Mouse (Mus musculus): Measurements from ENCODE around the gene Cfdp1. TPM values are rescaled to one million over a fixed set of nuclear protein-coding genes. Genes with fewer than 3 reads are reported as not detected.
"Not testable (repeated sequence)": the region's sequence is repeated elsewhere in the genome, so short reads cannot be mapped to it uniquely, and the experiment has no call there.

Cfdp1 gene
- total RNA-seq, 1 experiment from 2014 or later, result 252 TPM

DNA sequence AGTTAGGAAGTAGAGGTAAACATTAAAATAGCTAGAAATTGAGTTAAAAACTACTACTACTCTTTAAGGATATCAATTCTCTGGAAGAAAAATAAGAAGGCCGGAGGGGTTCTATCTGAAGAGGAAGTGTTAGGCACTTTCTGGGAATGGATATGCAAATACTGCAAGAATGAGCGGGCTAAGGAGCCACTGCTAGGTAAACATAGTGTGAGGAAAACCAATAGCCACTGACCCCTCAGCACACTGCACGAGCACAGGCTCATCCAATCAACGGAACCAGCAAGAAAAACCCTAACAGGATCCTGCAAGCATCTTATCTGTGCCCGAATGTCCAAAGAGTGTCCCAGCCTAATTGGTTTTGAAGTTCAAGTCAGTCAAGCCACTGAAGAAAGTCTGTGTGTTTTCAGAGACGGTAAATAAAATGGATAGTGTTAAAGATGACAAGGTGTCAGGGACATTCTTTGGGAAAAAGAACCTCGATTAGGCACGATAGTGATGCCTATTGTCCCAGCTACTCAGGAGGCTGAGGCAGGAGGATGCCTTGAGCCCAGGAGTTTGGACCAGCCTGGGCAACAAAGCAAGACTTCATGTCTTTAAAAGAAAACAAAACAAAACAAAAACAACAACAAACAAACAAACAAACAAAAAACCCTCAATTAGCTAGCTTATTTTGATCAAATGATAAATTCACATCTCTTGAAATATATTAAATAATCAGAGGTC is 11.2 kb upstream of the Cfdp1 start:
- no peak for ATAC-seq (replicated peaks; ENCODE audit: low read depth, poor library complexity, severe bottlenecking)

DNA sequence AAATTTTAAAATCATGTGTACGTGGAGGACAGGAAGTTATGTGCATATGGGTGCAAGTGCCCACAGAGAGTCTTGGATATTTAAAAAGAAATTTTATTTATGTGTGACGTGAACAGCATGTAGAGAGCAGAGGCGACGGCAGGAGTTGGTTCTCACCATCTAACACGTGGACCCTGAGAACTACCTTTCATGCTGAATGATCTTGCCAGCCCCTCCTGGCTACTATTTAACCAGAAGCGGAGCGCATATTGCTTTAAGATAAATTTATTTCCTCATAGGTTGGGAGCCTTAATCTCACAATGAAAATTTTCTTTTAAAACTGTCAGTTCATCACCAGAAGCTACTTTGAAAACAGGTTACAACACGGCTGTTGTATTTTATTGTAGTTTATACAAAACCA is 10.6 kb upstream of the Cfdp1 start:
- no peak for ATAC-seq (replicated peaks; ENCODE audit: low read depth, poor library complexity, severe bottlenecking)

DNA sequence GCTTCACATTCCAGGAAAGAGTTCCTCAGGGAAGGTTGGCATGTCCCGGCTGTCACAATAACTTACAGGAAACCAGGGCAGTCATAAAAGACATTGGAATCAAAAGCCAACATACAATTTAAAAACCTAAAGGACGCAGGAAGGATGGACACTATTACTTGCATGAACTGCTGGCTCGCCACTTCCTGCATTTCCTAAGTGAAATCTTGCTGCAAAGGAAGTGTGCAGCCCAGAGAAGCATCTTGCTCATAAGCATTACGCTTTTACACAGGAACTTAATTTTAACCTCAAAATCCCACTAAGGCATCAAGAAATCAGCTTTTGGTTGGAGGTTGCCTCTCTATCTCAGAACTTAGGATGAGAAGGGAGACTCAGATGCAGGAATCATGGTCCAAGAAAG is 9.2 kb upstream of the Cfdp1 start:
- ATAC-seq (replicated peaks; ENCODE audit: low read depth, poor library complexity, severe bottlenecking), result 0 out of 2 replicates have a peak, but pooled peaks have one; percentile 60

DNA sequence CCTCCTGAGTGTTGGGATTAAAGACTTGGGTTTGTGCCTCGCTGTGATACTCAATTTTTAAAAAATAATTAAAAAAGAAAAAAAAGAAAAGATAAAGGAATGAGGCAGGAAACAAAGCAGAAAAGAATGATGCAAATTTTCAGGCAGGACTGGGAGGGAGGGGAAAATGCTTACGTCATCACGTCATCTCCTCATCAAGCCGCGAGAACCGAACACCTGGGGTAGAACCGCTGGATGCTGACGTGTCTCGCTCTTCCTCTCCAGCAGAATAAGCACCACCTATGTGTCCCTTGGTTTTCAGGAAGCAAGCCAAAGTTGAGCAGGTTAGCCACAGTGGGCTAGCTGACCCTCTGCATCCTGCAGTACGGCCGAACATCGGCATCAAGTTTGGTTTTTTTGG is 1.9 kb upstream of the Cfdp1 start:
- no peak for ATAC-seq (replicated peaks; ENCODE audit: low read depth, poor library complexity, severe bottlenecking)

DNA sequence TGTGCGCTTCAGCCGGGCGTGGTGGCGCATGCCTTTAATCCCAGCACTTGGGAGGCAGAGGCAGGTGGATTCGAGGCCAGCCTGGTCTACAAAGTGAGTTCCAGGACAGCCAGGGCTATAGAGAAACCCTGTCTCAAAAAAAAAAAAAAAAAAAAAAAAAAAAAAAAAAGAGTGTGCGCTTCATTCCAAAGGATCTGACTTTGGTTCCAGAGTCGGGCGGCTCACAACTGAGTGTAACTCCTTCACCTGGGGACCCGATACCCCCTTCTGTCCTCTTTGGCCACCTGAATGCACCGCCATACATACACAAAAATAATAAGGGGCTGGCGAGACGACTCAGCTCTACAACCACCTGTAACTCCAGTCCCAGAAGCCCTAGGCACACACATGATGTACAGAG is 872 bp downstream of the Cfdp1 start:
- ATAC-seq (replicated peaks; ENCODE audit: low read depth, poor library complexity, severe bottlenecking), result not testable (repeated sequence)

DNA sequence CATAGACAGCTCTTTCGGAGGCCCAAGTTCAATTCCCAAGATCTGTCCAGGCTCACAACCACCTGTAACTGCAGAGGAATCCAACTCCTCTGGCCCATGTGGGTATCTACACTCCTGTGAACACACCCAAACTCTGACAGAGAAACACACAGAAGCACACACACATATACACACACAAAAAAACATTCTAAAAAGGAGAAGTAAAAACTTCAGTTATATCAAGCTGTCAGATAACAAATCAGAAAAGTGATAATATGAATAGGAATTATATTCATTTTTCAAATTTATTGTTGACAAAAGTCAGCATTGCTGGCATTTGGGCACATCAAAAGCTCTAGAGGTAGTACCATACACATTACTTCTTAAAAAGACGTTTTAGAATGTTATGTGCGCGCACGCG is 7.3 kb downstream of the Cfdp1 start:
- ATAC-seq (replicated peaks; ENCODE audit: low read depth, poor library complexity, severe bottlenecking), result no peak

DNA sequence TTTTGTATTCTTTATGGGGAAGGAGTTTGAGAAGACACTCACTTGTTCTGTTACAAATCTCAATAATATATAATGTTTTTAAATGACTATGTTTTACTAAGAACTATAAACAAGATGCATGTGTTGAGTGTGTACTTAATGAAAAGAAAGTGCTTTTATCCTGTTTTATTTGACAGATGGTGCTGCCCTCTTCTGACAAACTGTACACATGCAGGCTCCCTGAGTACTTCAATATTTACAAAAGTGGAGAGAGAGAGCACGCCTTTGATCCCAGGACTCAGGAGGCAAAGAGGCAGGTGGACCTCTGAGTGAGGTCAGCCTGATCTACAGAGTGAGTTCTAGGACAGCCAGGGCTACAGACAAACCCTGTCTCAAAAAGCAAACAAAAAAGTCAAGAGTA is 18.6 kb downstream of the Cfdp1 start:
- peak; percentile 52; the same call in 1 of the 2 replicates for ATAC-seq (replicated peaks; ENCODE audit: low read depth, poor library complexity, severe bottlenecking)

DNA sequence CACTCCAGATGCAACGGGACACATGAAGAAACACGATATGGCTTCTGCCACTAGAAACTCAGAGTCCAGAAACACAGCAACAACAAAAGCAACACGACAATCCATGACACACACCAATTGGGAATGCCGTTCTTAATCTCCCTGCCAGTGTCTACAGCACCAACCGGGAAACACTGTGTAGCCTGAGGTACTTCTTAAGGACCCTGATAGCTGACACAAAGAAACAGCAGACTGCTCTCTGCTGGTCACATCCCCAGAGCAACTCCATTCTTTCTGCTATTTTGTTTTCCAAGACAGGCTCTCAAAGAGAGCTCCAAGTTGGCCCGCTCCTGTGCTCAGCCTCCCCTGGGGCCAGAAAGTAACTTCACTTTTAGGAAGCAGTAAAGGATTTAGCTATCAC is 20.1 kb downstream of the Cfdp1 start:
- ATAC-seq (replicated peaks; ENCODE audit: low read depth, poor library complexity, severe bottlenecking), result no peak

DNA sequence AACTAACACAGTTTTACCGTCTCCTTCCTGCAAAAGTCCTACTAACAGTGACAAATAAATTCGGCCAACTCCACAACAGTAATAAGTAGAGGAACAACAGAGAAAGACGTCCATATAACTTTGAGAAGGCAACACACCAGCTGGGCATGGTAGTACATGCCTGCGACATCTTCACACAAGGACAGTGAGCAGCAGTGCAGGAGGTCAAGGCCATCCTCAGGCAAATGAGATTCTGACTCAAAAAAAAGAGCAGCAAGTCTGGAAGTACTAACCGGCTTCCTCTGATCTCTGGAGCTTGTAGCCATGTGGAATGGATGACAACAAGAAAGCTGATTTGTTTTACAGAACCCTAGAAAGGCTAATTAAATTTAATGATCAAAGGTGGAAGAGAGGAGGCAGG is 21.1 kb downstream of the Cfdp1 start:
- ATAC-seq (replicated peaks; ENCODE audit: low read depth, poor library complexity, severe bottlenecking), result no peak

DNA sequence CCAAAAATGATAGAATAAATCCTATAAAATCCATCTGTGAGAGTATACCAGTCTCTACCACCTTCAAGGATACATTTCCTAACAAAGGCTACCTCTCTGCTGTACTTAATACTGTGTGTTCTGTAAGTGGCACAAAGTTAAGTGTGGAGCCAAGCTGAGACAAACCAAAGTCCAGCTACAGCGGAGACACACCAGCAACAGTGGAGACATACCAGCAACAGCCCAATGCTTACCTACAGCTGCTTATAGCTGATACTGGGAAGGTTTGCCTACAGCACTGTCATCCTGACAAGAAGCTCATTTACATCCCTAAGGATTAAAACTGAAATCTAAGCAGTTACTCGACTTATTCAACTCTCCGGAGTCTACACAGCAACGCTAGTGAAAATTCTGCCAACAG is 22.1 kb downstream of the Cfdp1 start:
- ATAC-seq (replicated peaks; ENCODE audit: low read depth, poor library complexity, severe bottlenecking), result no peak

DNA sequence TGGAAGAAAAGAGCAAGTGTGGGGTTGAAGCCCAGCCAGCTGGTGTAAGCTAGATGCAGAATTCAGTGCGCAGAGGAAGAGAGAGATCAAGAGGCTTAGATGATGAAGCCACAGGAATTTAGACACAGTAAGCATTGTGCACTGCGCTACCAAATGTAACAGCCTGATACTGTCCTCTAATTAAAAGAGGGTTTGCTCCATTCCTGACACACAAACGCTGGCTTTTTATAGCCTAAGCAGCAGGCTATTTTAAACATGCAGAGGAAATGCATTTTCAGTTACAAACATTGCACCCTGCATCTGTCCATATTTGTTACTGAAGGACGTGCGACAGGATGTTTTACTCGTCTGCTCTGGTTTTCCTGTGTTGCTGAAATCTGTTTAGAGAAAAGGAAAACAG is 25.5 kb downstream of the Cfdp1 start:
- no peak for ATAC-seq (replicated peaks; ENCODE audit: low read depth, poor library complexity, severe bottlenecking)

DNA sequence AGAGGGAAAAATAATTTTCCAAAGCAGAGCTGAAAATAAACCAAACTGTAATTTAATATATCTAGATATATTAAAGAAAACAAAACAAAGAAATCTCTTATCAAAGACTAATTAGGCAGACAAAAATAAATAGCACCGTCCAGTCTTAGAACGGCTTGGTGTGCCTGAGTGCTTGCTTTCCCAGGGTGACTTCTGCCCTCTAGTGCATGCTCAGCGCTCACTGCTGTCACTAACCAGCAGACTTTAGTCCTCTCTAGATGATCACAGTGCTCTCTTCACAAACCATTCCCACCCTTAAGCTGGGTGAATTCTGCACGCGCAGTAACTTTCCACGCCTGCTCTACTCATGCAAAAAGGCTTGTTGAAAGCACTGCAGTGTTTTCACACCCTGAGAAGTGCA is 28.9 kb downstream of the Cfdp1 start:
- no peak for ATAC-seq (replicated peaks; ENCODE audit: low read depth, poor library complexity, severe bottlenecking)

DNA sequence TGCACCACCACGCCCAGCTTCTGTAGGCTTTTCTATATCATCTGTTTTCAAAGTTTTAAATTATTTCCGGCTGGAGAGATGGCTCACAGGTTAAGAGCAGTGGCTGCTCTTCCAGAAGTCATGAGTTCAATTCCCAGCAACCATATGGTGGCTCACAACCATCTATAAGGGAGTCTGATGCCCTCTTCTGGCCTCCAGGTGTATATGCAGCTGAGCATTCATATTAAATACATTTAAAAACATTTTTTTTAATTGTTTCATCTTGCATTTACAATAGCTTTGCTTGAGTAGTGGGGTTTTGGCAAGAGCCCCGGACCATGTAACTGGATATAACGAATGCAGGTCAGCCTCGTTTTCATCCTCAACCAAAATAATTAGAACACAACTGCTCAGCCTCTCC is 29.8 kb downstream of the Cfdp1 start:
- no peak for ATAC-seq (replicated peaks; ENCODE audit: low read depth, poor library complexity, severe bottlenecking)

DNA sequence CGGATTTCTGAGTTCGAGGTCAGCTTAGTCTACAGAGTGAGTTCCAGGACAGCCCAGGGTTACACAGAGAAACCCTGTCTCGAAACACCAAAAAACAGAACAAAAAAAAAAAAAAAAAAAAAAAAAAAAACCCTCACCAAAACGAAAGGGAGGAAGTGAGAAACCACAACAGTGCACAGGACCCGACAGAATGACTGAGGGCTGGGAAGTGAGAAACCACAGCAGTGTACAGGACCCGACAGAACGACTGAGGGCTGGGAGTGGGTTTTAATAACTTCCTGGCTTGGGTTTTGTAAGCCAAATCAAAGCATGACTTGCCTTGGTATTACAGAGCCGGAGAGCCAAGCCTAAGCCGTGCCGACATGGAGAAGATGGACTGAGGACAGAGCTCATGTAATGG is 32.9 kb downstream of the Cfdp1 start:
- ATAC-seq (replicated peaks; ENCODE audit: low read depth, poor library complexity, severe bottlenecking), result peak; percentile 99

DNA sequence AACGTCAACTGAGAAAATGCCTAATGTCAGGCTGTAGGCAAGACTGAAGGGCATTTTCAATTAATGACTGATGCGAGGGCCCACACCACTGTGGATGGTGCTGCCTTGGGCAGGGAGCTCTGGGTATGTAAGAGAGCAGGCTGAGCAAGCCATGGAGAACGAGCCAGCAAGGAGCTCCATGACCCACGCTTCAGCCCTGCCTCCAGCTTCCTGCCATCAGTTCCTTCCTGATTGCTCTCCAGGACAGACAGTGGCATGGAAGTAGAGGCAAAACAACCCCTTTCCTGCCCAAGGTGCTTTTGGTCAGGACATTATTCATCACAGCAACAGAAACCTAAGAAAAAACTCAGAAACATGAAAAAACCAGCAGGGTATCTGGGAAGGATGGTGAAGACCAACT is 33.4 kb downstream of the Cfdp1 start:
- ATAC-seq (replicated peaks; ENCODE audit: low read depth, poor library complexity, severe bottlenecking), result peak; percentile 11; the same call in 1 of the 2 replicates

DNA sequence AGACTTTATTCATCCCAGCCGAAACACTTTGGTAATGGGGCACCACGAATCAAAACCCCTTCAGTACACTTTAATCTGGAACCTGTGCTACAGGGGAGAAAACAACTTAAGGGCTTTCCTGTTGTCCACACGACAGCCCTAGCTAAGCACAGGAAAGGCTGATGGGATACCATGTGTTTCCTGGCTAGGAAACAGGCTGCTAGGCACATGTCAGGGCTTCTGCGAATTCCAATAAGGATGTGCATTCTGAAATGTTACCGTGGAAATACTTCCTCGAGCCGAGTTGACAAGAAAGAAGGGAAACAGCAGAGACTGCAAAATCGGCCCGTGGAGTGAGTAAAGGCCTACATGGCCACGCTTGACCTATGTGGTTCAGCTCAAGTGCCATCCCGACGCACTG is 34.1 kb downstream of the Cfdp1 start:
- no peak for ATAC-seq (replicated peaks; ENCODE audit: low read depth, poor library complexity, severe bottlenecking)

DNA sequence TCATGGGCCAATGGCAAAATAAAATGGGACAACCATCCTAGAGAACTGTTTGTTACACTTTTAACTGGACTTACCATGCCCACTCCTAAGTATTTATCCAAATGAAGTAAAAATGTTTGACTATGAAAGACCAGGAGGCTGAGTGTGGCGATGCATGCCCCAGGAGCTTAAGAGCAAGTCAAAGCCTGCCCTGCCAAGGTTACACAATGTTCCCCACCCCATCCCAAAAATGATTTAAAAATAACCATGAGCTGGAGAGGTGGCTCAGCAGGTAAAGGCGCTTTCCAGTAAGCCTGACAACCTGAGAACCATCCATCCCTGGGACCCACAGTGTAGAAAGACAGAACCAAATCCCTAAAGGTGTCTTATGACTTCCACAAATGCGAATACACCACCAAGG is 35.5 kb downstream of the Cfdp1 start:
- ATAC-seq (replicated peaks; ENCODE audit: low read depth, poor library complexity, severe bottlenecking), result no peak

DNA sequence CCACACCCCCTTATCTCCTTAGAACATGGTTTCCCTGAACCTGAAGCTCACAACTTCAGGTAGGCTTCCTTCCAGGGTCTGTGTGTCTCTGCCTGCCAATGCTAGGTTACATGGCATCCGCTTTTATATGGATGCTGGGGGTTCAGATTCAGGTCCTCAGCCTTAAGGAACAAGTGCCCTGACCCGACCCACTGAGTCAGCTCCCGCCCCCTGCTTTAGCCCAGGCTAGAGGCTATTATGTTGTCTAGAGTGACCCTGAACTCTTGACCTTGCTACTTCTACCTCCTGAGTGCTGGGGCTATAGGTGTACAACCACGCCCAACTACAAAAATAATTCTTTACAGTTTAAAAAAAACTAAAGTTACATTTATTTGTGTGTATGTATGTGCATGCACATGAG is 39.0 kb downstream of the Cfdp1 start:
- no peak for ATAC-seq (replicated peaks; ENCODE audit: low read depth, poor library complexity, severe bottlenecking)

DNA sequence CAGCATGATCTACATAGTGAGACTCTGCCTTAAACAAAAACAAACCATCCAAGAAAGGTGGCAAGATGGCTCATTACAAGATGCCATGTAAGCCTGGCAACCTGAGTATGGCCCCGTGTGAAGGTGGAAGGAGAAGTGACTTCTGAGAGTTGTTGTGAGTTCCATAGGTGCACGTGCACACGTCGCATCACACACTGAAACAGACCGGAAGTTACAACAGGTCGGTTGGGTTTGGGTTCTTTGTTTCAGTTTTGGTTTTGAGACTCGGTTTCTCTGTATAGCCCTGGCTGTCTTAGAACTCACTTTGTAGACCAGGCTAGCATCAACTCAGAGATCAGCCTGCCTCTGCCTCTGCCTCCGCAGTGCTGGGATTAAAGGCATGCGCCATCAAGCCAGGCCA is 40.3 kb downstream of the Cfdp1 start:
- ATAC-seq (replicated peaks; ENCODE audit: low read depth, poor library complexity, severe bottlenecking), result no peak

DNA sequence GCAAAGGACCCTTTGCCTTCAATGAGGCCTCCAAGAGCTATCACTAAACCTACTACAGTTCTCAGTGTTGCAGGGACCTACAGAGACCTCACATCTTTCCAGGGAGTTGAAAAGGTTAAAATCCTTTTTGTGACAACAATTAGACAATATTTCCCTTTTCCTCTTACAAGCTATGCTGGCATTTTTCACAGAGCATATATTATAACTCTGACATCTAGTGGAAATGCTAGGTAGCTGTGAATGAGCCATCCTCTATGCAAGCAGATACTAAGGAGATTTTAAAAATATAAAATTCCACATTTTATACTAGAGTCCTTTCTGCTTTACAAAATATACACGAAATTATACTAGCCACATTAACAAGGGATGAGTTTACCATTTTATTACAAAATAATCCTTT is 41.3 kb downstream of the Cfdp1 start:
- ATAC-seq (replicated peaks; ENCODE audit: low read depth, poor library complexity, severe bottlenecking), result no peak

DNA sequence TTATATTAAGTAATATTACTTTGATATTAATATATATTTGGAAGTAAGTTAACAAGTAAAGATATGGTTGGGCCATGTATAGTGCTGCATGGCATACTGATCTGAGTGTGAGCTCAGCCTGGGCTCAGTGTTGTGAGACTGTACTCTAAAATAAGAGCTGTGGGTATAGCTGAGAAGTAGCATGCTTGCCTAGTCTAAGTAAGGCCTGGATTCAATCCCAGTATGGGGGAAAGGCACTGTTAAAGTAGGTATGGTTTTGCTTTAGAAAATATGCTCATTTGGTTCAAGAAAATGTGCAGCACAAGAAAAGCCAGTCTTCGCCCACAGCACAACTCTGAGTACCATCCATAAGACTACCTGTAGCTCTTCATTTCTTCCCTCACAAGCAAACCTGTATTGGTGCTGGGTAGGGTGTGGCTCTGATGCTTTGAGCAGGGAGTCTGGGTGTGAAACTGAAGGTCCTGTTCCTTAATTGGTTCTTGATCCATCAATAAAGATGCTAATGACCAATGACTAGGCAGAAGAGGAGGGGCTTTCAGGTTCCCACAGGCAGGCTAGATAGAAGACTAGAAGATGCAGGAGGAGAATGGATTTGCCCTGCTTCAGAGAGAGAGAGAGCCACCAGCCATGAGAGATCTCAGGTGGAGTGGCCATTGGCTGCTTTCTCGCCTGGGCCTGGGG is 43.3 kb downstream of the Cfdp1 start:
- ATAC-seq (replicated peaks; ENCODE audit: low read depth, poor library complexity, severe bottlenecking), result no peak
